Mouse (Mus musculus): ENCODE data around the gene Psma7.

Gene Psma7

GRCm38 (mm10) chr2:180042256-180042857, at the start of gene Psma7, which contains the start of gene Ss18l1:
TSS of gene Psma7 (minus strand) at chr2:180042433.
TSS of gene Ss18l1 (plus strand) at chr2:180042509.
- peak; percentile 84 for DNase-seq (ENCODE audit: low read depth, low spot score)

DNA sequence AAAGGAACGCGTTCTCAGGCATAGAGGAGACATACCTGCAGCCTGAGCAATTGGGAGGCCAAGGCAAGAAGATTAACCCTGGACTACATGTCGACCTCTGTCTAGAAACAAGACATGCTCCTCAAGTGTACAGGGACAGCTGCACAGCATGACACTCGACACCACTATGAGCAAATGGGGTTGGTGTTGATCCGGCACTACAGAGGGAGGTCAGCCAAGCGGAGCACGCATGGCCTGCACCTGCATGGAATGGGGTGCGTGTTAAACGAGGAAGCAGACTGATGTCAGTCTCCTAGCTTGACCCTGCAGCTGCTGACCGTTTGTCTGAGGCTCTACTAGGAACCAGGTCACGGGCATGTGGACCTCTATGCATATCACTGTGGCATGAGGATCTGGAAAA, 48.1 kb upstream of the Psma7 start:
- no peak for DNase-seq (ENCODE audit: low read depth, low spot score)

GRCm38 (mm10) chr2:180087472-180087871, 45.2 kb upstream of the Psma7 start:
- no peak for DNase-seq (ENCODE audit: low read depth, low spot score)

GRCm38 (mm10) chr2:180086637-180087027, 44.4 kb upstream of the Psma7 start:
- no peak for DNase-seq (ENCODE audit: low read depth, low spot score)

- DNase-seq (ENCODE audit: low read depth, low spot score): no peak
Observed at GRCm38 (mm10) chr2:180085926-180086636, 43.8 kb upstream of the Psma7 start.

GRCm38 (mm10) chr2:180084565-180084964, 42.3 kb upstream of the Psma7 start:
- DNase-seq (ENCODE audit: low read depth, low spot score): no peak

- DNase-seq (ENCODE audit: low read depth, low spot score): no peak
Observed at GRCm38 (mm10) chr2:180083063-180083462, 40.8 kb upstream of the Psma7 start.

GRCm38 (mm10) chr2:180080680-180081079, 38.4 kb upstream of the Psma7 start:
- peak; percentile 20 for DNase-seq (ENCODE audit: low read depth, low spot score)

GRCm38 (mm10) chr2:180077622-180078021, 35.4 kb upstream of the Psma7 start:
- DNase-seq (ENCODE audit: low read depth, low spot score): no peak

GRCm38 (mm10) chr2:180072886-180073285, 30.7 kb upstream of the Psma7 start:
- DNase-seq (ENCODE audit: low read depth, low spot score): no peak

DNA sequence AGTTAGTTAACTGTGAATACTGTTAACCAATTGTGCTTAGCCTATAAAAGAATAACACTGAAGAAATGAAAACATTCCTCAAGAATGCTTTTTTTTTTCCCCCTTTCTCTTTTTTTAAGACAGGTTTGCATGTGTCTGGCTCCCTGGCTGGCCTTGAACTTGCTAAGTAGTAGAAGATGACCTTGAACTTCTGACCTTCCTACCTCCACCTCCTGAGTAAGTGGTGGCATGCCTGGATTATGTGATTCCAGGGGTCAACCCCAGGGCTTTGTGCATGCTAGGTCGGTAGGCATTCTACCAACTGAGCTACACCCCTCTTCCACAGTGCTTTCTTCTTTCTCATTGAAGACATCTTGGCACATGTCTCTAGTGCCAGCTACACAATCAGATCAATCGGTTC, 29.4 kb upstream of the Psma7 start:
- no peak for DNase-seq (ENCODE audit: low read depth, low spot score)

DNA sequence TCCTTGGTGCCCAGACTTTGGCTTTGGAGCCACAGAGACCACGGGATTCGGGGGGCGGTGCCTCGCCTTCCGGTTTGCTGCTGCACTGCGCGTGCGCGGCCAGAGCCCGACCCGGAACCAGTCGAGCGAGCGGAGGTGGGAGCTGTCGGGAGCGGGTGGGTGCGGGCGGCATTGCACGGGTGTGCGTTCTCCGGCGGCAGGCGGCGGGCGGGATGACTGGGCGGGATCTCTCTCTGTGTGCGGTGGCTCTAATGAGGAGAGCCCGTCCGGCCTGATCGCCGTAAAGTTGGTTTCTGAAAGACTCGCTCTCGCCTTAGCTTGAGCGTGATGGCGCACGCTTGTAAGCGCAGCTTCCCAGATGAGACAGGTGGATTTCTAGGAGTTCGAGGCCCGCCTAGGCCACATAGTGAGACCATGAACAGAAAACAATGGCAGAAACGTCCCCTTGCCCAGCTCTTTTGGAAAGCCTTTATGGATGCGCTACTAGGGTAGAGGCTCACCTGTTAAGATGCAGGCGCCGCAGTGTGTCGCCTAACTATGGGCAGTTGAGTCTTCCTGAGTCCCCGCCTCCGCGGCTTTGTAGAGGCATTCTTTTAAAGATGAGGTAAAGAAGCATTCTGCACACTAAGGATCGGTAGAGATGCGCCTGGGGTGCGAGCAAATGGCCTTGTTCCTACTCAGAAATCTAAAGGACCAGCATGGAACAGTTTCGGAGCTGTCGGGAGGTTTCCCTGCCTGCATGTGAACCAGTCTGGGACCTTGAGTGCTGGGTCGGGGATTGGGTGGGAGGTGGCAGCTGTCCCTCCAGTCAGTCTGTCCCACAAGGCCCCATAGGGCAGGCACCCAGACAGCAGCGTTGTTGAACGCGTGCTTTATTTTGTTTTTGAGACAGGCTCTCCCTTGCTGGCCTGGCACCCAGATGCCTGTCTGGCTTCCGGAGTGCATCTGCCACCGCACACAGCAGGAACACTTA, 28.5 kb upstream of the Psma7 start, which contains the start of gene Mtg2:
TSS of gene Mtg2 (plus strand) at position 108 of the 973 bp plus-strand sequence.
- DNase-seq (ENCODE audit: low read depth, low spot score): peak; percentile 94

GRCm38 (mm10) chr2:180069770-180070480, 27.7 kb upstream of the Psma7 start:
- DNase-seq (ENCODE audit: low read depth, low spot score): no peak

- DNase-seq (ENCODE audit: low read depth, low spot score): no peak
Observed at GRCm38 (mm10) chr2:180063338-180064131, 21.3 kb upstream of the Psma7 start.

- no peak for DNase-seq (ENCODE audit: low read depth, low spot score)
Observed at GRCm38 (mm10) chr2:180053001-180053400, 10.8 kb upstream of the Psma7 start.

- DNase-seq (ENCODE audit: low read depth, low spot score): peak; percentile 72
Observed at GRCm38 (mm10) chr2:180051986-180052733, 9.9 kb upstream of the Psma7 start.

DNA sequence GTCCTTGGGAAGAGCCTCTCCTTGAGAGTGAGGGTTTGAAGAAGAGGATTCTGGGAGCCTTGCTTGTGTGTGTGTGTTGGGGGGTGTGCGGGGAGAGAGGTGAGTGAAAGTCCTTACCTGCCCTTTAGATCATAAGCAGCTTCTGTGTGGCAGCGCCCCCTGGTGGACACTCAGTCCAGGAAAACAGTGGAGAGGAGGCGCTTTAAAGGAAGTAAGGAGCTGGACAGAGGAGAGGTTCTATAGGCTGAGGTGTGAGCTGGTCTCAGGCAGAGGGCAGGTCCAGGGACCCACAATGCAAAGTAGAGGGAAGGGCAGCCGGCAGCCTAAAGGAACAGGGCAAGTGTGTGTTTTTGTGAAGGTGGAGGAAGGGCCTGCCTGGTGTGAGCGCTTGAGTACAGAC, 8.8 kb upstream of the Psma7 start:
- DNase-seq (ENCODE audit: low read depth, low spot score): peak; percentile 88

DNA sequence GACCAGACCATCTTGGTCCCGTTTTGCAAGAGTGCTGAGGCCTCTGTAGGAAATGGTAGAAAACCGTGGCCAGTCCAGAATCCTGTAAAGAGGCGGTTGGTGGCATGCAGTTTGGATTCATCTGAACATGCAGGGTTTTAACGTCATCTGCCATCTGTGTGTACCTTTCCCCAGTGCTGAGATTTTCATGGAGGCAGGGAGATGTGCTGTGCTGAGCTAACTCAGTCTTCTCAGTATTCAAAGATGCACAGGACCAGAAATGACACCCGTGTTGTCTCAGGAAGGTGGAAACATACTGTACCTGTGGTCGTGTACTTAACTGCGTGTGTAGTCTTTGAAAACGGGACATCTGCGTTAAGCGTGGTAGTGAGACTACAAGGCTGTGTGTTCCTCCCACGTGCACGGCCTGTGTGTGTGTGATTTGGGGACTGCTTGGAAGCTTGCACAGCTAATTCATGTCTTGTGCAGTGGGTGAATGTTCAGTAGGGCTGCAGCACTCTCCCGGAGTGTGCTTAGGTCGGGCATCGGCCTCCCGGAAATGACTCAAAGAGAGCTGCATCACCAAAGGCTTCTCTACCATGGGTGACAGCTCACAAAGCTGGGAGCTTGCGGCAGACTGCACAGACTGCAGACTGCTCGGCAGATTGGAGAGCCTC, 5.9 kb upstream of the Psma7 start:
- DNase-seq (ENCODE audit: low read depth, low spot score): no peak

GRCm38 (mm10) chr2:180047580-180047979, 5.3 kb upstream of the Psma7 start:
- no peak for DNase-seq (ENCODE audit: low read depth, low spot score)

All from 3T3-L1 (cell line).